Mouse (Mus musculus): ENCODE results near the gene Cmtm8.
A peak's percentile ranks its signal among the peaks of the same experiment; 100 is the strongest.

Gene Cmtm8

DNA sequence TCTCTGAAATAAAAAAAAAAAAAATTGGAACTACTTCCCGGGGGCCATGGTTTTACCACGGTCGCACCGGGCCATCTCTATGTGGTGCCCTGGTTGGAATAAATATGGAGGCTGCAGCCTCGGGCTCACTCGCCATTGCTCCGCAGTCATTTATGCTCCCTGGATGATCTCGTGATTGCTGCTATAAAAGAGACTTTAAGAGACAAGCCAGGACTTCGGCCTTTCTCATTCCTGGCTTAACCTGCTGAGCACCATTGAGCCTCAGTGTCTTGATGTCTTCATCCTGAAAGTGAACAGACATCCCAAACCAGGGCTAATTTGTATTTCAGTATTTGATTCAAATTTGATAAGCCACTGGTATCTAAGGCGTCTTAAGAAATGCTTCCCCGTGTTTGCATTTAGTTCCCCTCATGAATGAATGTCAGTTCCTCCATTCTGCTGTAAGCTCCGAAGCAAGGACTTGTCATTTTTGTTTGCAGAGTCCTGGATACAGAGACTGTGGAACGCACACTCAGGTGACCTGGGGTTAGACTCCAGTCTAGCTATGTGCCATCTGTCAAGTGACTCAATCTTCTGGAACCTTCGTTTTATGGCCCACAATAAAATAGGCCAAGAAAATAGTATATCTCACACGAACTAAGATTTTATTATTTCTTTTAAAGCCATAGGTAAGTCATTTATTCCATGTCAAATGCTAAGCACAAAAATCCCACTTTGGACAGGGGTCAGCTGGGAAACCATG is 22.2 kb downstream of the Cmtm8 start:
- no peak for DNase-seq (ENCODE audit: low spot score)

DNA sequence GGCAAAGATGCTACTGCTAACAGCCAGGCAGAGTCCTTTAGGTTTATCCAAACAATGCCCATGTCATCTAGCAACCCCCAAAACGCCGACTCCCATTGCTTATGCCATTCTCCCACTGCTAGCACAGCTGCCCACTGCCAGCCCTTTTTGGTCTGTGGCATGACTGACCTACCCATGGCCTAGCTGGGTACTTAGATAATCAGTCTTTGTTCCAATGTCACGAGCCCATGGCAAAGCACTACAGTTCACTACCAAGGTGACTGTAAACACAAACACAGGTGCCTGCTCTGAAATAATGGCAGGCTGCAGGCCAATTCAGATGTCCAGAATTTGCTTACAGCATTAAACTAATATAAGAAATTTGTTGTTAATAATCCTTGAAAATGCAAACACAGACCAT is 25.0 kb downstream of the Cmtm8 start:
- DNase-seq (ENCODE audit: low spot score): no peak

DNA sequence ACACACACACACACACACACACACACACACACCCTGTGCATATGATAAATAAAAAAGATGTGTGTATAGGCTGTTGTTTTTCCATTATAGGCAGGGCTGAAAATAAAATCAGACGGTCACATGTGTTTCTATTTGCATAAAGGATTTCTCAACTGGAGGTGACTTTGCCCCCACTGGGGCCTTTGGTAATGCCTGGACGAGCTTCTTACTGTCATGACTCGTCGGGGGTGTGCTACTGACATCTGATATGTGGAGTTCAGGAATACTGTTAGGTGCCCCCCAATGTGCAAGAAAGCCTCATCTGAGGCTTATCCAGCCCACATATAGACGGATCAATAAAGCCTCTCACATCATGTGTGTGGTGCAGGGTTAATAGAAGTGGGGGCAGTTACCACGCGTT is 26.9 kb downstream of the Cmtm8 start:
- DNase-seq (ENCODE audit: low spot score): no peak

DNA sequence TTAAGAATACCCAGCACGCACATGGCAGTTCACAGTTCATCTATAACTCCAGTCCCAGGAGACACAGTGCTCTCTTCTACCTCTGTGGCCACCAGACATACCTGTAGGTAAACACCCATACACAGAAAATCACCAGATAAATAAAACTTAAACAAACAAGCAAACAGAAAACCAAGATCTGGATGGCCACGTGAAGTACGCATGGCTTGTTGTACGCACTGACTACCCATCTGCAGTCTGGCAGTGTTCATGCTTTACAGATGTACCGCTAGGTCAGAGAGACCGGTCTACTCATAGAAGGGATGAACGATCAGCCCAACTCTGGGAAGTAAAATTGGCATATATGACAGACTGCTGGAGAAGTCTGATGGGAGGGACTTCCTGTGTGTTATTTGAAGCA is 27.8 kb downstream of the Cmtm8 start:
- DNase-seq (ENCODE audit: low spot score): no peak

DNA sequence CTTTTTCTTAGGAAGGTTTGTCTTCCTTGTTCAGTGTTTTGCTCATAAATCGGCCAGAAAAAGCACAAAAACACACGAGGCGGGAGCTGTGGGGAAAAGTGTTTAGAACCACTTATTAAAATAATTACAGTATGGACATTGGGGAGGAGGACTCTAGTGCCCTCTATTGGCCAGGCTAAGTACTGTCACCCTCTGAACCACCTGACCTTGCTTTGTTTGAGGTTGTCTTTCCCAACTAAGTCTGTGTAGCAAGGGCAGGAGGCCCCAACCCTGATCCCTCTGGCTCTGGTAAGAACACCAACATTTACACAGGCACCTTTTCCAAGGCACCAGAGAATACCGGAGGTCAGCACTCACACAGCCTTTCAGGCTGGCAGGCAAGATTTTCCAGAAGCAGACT is 28.6 kb downstream of the Cmtm8 start:
- no peak for DNase-seq (ENCODE audit: low spot score)

DNA sequence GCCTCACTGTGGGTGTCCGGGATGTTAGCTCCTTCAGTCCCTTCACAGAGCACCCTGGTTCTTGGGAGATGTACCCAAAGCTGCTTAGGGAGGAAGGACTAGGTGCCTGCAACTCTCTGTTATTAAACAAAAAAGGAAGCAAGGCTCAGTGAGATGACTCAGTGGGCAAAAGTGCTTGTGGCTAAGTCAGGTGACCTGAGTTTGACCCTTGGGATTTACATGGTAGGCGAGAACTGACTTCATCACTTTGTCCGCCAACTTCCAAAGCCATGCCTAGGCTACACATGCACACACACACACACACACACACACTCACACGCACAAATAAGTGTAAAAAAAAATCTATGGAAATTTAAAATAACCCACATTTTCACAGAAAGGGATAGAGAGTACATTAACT is 32.0 kb downstream of the Cmtm8 start:
- DNase-seq (ENCODE audit: low spot score): no peak

DNA sequence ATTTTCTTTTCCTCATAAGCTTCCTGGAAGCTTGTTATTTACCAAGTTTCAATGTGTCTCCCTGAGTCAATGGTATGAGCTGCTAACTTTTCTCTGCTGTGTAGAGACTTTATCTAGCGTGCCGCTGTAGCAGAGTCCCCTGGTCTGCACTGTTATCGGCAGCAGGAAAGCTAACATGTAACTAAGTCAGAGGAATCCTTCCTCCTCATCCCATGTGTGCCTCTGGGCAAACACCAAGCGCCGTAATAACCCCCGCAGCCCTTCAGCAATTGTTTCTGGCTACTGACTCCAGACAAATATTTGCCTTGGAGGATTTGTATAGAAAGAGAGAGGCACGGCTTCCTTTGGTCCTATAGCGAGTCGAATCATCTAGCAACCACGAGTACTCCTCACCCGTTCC is 33.1 kb downstream of the Cmtm8 start:
- DNase-seq (ENCODE audit: low spot score): no peak

DNA sequence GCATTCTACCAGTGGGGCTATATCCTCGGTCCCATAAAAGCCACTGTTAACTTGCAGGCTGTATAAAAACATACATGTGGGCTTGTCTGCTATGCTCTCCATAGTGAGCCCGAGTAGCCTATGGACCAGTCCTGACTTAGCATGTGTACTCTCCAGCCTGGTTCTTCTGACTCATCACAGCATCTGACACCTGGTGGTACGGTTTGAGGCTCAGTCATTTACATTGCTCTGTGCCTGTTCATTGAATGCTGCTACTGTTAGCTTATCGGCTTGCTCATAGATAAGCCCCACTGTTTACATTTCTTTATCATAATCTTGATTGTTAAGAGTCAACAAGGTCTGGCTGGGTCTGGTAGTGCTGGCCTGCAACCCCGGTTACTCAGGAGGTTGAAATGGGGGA is 35.3 kb downstream of the Cmtm8 start:
- DNase-seq (ENCODE audit: low spot score): no peak

DNA sequence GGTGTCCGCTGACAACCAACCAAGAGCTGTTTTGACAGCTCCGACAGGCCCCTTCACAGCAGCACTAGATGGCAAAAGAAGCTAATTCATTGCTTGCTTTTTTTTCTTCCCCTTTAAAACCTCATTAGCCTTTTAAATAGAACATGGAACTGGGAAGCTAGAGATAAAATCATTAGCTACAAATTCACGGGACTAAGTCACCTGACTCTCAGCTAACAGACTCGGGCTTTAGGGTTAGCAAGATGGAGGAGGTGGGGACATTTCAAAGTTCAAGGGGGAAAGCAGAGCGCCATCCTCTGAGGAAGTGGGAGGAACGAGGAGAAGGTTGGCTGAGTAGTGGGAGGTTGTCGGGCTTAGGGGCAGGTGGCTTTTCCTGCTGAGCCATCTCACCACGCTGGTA is 36.7 kb downstream of the Cmtm8 start:
- no peak for DNase-seq (ENCODE audit: low spot score)

DNA sequence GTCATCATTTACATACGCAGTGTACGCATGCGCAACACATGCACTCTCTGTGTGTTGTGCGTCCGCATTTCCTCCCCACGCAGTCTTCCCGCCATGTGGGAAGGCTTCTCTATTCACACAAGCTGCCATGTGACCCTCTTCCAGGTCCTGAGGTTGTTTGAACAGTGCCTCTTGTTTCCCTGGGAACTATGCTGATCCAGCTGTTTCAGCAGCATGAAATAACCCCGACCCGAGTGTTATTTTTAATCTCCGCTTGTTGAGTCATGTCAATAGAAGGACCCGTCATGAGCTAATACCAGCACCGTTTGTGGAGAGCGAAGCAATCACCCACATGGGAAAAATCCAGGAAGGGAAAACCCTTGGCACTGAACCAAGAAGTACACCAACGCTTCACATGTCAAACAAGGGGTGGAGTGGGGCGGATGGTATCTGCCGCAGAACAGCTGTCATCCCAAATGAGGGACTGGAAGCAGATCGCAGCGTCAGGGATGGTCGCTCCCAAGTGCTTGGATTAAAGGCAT is 38.7 kb downstream of the Cmtm8 start:
- no peak for DNase-seq (ENCODE audit: low spot score)

DNA sequence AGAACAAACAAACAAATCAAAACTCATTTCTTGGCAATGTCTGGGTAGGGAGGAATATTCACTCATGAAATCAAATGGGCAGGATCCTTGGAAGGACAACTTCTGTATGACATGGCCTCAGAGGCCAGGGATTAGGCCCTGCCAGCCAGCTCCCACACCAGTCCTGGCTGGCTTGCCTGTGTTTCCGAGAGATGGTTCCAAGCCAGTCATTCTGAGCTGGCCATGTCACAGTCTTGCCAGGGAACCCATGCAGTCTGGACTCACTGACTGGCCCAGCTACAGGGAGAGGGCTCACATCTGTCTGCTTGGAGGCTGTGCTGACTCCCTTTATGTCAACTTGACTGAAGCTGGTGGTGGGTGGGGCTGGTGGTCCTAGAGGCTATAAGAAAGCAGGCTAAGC is 41.8 kb downstream of the Cmtm8 start:
- DNase-seq (ENCODE audit: low spot score): no peak

DNA sequence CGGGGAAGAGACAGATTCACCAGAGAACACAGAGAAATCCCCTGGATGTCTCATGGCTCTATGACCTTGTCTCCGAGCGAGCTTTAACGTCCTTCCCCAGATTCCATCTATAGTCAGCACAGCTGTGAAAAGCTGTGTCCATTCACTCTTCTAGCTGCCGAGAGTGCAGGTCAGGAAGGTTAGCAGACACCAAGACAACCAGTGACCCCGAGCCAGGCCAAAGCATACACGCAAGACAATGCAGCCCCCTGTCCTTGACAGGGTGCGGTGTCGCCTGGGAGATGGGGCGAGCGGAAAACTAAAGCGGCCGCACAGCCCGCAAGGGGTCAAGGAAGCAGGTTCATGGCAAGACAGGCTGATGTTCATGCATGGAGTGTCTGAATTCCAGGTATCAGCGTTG is 42.7 kb downstream of the Cmtm8 start:
- no peak for DNase-seq (ENCODE audit: low spot score)

DNA sequence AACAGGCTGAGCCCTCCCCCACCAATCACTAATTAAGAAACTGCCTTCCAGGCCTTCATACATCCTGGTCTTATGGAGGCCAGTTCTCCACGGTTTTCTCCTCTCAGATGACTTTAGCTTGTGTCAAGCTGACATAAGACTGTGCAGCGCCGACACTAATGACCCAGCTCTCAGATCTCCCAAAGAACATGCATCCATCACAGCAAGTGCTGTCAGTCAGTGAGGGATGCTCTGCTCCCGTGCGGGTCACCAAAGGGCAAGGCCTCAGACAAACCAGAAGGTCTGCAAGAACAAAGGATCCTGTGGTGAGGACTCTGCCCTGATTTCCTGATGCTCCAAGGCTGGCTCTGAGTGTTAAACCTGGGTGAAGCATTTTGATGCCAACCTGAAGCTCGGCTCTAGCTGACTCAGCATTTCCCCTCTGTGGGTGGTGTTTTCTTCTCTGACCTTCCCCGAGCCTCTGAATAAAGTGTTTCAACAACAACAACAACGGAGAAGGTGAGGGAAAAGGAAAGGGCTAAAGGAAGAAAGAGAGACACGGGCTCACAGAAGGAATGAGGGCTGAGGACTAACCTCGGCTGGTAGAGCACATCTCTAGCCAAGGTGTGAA is 44.4 kb downstream of the Cmtm8 start:
- DNase-seq (ENCODE audit: low spot score): no peak

DNA sequence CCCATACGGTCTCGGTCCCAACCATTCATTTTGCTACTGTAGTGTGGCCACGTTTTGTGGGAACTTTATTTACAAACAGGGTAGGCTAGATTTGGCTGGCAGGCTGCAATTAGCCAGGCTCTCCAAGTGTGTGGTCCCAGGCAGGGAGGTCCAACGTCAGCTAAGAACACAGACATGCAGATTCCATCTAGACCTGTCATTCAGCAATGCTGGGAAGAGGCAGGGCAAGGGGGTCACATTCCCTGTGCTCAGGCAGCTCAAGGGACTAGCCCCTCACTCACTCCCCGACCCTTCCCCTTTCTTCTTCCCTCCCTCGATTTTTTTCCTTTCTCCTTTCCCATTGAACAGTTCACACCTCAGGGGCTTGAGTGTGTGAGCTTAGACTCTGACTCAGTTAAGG is 45.1 kb downstream of the Cmtm8 start:
- no peak for DNase-seq (ENCODE audit: low spot score)

DNA sequence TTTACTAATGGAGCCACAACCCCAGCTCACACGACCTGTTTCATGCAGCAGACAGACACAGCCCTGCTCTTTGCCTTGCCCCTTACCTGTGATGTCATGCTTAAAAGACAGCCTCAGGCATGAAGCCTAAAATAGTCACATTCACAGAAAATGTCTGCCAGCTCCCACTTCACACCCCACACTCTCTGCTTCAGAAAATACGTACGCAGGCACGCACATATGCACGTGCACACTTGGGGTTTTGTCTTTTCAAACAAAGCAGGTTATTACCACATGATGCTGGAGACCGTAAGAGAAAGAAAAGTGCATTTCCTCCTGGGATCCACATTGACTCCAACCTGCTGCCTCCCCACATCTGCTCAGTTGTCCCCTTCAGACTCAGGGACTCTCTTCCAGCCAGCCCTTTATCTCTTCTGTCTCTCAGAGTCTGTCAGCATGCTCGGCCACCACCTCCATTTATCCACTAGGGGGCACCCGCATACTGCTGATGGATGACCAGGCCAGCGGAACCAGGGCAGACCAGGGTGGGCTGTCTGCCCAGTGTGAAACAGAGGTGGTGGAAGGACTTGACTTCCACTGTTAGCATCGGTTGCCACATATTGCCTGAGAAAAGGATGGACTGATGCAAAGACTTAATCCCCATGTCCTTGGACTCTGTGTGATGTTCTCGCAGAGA is 46.5 kb downstream of the Cmtm8 start:
- DNase-seq (ENCODE audit: low spot score): peak; percentile 79

DNA sequence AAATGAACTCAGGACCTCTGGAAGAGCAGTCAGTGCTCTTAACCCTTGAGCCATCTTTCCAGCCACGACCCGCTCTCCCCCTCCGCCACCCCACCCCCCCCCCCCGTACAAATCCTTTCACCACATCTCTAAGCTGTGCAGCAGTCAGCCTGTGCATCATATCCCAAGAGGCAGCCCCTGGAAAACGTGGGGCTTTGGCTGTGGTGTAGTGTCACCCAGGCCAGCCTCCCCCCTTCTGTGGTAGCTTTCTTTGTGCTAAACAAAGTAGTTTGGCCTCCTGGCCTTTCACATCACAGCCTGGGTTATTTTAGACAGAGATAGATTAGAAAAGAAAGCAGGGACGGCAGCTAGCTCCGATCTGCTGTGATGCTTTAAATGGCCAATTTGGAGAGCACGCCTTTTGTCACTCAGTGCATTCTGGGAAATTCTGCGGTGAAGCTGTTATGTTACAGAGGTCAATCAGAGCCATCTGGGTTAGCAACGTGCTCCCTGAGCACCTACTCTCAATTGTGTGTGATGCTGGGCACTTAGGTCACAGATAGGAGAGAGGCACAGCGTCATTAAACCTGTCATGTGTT is 47.4 kb downstream of the Cmtm8 start:
- no peak for DNase-seq (ENCODE audit: low spot score)

DNA sequence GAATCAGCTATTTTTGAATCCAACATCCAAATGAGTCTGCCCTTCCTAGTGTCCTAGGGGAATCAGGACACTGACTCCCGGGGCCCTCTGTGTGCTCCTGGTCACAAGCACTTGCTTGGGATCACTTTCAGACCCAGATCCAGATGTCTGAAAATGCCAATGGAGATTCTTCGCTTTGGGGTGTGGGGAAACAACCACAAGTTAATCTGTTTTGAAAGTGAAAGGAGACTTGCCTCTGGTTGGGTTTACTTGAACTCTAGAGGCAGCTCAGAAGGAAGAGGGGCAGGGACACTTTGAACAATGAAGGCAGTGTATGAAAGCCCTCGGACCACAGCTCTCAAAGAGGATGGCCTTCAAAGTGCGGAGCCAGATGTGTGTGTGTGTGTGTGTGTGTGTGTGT is 49.5 kb downstream of the Cmtm8 start:
- no peak for DNase-seq (ENCODE audit: low spot score)

DNA sequence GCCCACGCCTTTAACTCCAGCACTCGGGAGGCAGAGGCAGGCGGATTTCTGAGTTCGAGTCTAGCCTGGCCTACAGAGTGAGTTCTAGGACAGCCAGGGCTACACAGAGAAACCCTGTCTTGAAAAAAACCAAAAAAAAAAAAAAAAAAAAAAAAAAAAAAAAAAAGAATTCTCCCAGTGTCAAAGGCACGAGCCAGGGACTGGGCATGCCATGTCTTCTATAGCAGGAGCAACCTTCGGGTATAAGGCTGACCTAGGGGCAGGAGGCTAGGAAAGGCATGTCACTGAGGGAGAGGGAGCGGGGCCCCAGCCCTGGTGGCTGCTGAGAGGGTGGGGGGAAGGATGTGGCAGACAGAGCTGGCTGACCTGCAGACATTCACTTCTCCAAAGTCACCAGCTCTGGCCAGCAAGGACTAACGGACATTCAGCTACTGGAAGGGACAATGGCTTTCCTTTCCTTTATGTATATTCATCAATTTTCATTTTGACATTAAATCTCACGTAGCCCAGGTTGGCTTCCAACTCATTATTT is 50.1 kb downstream of the Cmtm8 start:
- DNase-seq (ENCODE audit: low spot score): no peak

DNA sequence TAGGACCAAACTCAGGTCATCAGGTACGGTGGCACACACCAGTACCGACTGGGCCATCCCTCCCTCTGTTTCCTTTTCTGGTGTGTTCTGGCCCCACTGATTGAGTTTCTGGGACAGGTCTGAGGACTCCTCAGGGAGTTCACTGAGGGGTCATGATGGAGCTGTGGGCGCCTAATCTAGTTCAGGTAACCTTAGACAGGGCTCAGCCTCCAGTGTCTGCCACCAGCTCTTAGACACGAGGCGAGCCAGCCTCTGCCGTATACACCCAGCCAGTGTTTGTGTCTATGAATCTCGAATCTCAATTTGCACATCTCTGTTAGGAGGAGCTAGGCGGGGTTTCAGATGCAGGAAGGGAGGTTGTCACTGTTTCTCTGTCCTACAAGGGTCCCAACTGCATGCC is 54.0 kb downstream of the Cmtm8 start:
- DNase-seq (ENCODE audit: low spot score): no peak

DNA sequence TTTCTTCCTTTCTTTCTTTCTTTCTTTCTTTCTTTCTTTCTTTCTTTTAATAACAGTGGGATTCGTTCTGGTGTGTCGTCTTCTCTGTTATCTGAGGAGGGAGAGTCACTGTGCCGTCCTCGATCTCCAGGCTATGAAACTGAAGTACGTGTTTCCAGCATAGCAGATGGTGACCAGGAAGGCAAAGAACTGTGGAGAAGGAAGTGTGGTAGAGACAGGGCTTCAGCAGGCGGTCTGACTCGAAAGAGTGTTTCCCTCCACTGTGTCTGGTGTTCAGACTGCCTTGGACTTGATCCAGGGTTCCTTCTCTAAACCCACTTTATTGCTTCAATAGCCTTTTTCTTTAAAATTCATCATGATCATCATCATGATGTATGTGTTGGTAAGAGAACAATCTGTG is 54.4 kb downstream of the Cmtm8 start:
- no peak for DNase-seq (ENCODE audit: low spot score)

DNA sequence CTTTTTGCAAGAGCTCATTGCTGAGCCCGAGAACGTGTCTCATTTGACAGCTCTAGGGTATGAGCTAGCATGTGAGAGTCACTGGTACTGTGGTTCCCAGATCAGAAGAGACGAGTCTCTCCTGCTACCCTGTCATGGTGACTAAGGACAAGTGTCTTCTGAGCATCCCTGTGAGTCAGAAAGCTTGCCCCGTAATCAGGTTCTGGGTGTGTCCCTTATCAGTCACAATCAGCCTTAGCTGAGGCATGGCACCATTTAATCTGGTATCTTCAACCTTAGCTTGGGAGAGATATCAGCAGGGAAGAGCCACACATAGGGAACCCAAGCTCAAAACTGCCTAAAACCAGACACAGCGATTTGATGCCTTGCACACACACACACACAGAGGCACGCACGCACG is 55.3 kb downstream of the Cmtm8 start:
- no peak for DNase-seq (ENCODE audit: low spot score)

DNA sequence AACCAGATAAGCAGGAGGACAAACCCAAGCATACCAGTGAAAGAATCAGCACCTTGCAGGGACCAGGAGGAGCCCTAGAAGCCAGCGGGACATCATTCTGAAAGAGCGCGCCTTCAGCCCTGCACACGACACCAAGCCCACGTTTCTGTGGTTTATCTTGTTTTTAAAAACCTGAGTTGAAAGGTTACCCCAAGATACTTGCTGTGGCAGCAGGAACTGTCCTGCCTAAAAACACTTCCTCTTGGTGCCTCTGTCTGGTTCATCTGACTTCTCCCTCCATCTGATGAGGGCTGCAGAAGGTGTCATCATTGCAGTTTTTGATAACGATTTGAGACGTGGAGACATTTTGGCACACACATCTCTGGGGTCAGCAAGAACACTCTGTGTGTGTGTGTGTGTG is 56.2 kb downstream of the Cmtm8 start:
- no peak for DNase-seq (ENCODE audit: low spot score)

DNA sequence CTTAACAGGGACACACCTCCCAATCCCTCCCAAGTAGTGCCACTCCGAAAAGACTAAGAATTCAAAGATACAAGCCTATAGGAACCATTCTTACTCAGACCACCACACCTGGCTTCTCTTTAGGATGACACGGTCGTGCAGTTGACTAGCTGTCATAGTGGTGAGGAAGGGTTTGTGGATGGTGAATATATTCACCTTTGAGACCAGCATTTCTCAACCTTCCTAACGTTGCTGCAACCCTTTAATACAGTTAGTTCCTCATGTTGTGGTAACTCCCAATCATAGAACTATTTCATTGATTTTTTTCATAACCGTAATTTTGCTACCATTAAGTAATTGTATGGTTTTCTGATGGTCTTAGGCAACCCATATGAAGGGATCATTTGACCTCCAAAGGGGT is 56.8 kb downstream of the Cmtm8 start:
- DNase-seq (ENCODE audit: low spot score): no peak

Measured in ovary, postnatal 36 days (tissue).